Mouse (Mus musculus): Measurements from ENCODE around the gene Ctnna3. TPM values are rescaled to one million over a fixed set of nuclear protein-coding genes. Genes with fewer than 3 reads are reported as not detected.
"Not testable (repeated sequence)": the region's sequence is repeated elsewhere in the genome, so short reads cannot be mapped to it uniquely, and the experiment has no call there.

Ctnna3 gene
- total and polyA plus RNA-seq, 2 experiments = 0.09 TPM; not detected in 1

DNA sequence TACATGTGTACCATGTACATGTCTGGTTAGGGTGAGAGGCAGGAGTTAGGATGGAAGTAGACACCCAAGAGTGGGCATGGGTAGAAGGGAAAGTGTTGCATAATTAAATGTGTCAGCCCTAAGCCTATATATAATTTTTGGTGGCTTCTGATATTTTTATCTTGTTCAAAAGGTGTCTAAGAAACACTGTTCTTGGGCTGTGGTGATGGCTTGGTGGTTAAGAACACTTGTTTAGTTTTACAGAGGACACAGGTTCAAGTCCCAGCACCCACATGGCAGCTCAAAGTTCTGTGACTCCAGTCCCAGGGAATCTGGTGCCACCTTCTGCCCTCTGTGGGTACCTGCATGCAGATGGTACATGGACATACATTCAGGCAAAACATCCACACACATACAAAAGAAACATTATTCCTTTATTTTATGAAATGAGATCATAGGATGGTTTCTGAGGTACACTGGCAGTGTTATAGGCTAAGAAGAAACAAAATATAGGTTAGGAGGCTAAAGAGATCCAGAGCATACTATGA is 8.9 kb downstream of the Ctnna3 start:
- H3K27me3 ChIP-seq (ENCODE audit: control insufficient read depth, insufficient read depth, low read length) = no peaks in the 10 kb centered on the region
- no peak overlapping the region for H3K27ac ChIP-seq (replicated peaks; ENCODE audit: insufficient read depth, low read depth, low read length)
- H3K4me1 ChIP-seq (ENCODE audit: control insufficient read depth, insufficient read depth, low read length) = no peaks in the 10 kb centered on the region
- TF ChIP-seq POLR2A (IDR thresholded peaks at IDR 0.05; ENCODE audit: extremely low read depth, insufficient read depth, low read length) (no peak), CTCF (IDR thresholded peaks at IDR 0.05; ENCODE audit: low read depth, low read length) (no peak)
- H3K4me3 ChIP-seq (ENCODE audit: insufficient read depth, low read depth, low read length) = no peak overlapping the region
- no peaks in the 10 kb centered on the region for H3K36me3 ChIP-seq (ENCODE audit: control insufficient read depth, insufficient read depth, low read length)
- H3K79me2 ChIP-seq (ENCODE audit: control insufficient read depth, insufficient read depth, low read length) = no peaks in the 10 kb centered on the region
- no peak overlapping the region for H3K9ac ChIP-seq (ENCODE audit: low read depth, low read length)
- DNase-seq (ENCODE audit: extremely low read depth, low read depth, low spot score) = no peak

DNA sequence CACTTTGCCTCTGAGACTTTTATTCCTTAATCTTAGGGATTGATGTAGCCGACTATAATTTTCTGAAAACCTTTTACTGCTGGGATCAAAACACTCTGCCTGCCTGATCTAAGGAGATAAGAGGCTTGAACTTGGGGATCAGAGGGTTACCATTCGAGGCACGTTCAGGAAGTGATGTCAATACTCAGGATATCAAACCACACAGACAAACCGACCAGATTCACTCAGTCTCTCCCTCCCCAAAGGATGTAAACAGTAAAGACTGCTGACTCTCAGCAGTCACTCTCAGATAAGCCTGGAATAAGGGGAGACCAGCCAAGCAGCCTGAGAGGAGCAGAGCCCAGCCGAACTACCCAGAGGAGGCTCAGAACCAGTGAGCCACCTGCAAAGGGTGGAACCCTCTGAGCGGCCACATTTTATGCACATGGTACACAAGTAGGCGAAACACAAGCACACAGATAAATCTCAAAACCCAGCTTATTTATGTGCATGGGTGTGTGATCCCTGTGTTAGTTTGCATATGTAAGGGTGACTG is 9.9 kb downstream of the Ctnna3 start:
- Histone ChIP-seq H3K4me3 (ENCODE audit: insufficient read depth, low read depth, low read length) (no peak overlapping the region), H3K9ac (ENCODE audit: low read depth, low read length) (no peak overlapping the region), H3K27ac (replicated peaks; ENCODE audit: insufficient read depth, low read depth, low read length) (no peak overlapping the region), H3K79me2 (ENCODE audit: control insufficient read depth, insufficient read depth, low read length) (no peaks in the 10 kb centered on the region), H3K27me3 (ENCODE audit: control insufficient read depth, insufficient read depth, low read length) (no peaks in the 10 kb centered on the region), H3K36me3 (ENCODE audit: control insufficient read depth, insufficient read depth, low read length) (no peaks in the 10 kb centered on the region), H3K4me1 (ENCODE audit: control insufficient read depth, insufficient read depth, low read length) (no peaks in the 10 kb centered on the region)
- no peak for DNase-seq (ENCODE audit: extremely low read depth, low read depth, low spot score)
- TF ChIP-seq CTCF (IDR thresholded peaks at IDR 0.05; ENCODE audit: low read depth, low read length) = no peak
- TF ChIP-seq POLR2A (IDR thresholded peaks at IDR 0.05; ENCODE audit: extremely low read depth, insufficient read depth, low read length) = no peak
- WGBS = 62% methylated on average over 7 of the region's 7 CpGs

- not testable (repeated sequence) for H3K27ac ChIP-seq (replicated peaks; ENCODE audit: insufficient read depth, low read depth, low read length); H3K27me3 ChIP-seq (ENCODE audit: control insufficient read depth, insufficient read depth, low read length); H3K79me2 ChIP-seq (ENCODE audit: control insufficient read depth, insufficient read depth, low read length); H3K4me3 ChIP-seq (ENCODE audit: insufficient read depth, low read depth, low read length); H3K36me3 ChIP-seq (ENCODE audit: control insufficient read depth, insufficient read depth, low read length); H3K4me1 ChIP-seq (ENCODE audit: control insufficient read depth, insufficient read depth, low read length); DNase-seq (ENCODE audit: extremely low read depth, low read depth, low spot score); H3K9ac ChIP-seq (ENCODE audit: low read depth, low read length)
- 82% methylated on average over 13 of the region's 13 CpGs for WGBS
These were observed 14.9 kb downstream of the Ctnna3 start for GRCm38 (mm10) chr10:63444602-63445387.

DNA sequence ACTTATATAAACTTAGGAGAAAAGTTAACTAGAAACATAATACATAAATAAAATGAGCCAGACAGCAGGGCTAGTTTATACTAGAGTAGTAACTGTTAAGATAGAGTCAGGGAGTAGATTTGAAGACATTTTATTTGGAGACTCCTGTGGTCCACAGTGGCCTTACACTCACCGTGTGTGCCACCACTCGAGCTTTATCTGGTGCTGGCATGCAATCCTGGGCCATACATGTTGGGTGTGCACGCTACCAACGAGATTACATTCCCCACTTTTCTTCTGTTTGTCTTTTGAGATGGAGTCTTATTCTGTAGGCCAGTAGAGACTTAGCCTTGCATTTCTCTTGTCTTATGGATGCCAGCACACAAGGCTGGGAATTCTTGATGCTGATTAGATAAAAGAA is 24.0 kb downstream of the Ctnna3 start:
- Histone ChIP-seq H3K27me3 (ENCODE audit: control insufficient read depth, insufficient read depth, low read length) (no peaks in the 10 kb centered on the region), H3K79me2 (ENCODE audit: control insufficient read depth, insufficient read depth, low read length) (no peaks in the 10 kb centered on the region), H3K4me1 (ENCODE audit: control insufficient read depth, insufficient read depth, low read length) (no peaks in the 10 kb centered on the region), H3K36me3 (ENCODE audit: control insufficient read depth, insufficient read depth, low read length) (no peaks in the 10 kb centered on the region), H3K9ac (ENCODE audit: low read depth, low read length) (no peak overlapping the region), H3K27ac (replicated peaks; ENCODE audit: insufficient read depth, low read depth, low read length) (no peak overlapping the region), H3K4me3 (ENCODE audit: insufficient read depth, low read depth, low read length) (no peak overlapping the region)
- 88% methylated on average over 4 of the region's 4 CpGs for WGBS
- no peak for TF ChIP-seq CTCF (IDR thresholded peaks at IDR 0.05; ENCODE audit: low read depth, low read length)
- no peak for TF ChIP-seq POLR2A (IDR thresholded peaks at IDR 0.05; ENCODE audit: extremely low read depth, insufficient read depth, low read length)
- no peak for DNase-seq (ENCODE audit: extremely low read depth, low read depth, low spot score)

- no peak for DNase-seq (ENCODE audit: extremely low read depth, low read depth, low spot score)
- no peak overlapping the region for H3K4me3 ChIP-seq (ENCODE audit: insufficient read depth, low read depth, low read length)
- no peaks in the 10 kb centered on the region for H3K4me1 ChIP-seq (ENCODE audit: control insufficient read depth, insufficient read depth, low read length)
- no peaks in the 10 kb centered on the region for H3K36me3 ChIP-seq (ENCODE audit: control insufficient read depth, insufficient read depth, low read length)
- H3K79me2 ChIP-seq (ENCODE audit: control insufficient read depth, insufficient read depth, low read length) = no peaks in the 10 kb centered on the region
- H3K27ac ChIP-seq (replicated peaks; ENCODE audit: insufficient read depth, low read depth, low read length) = no peak overlapping the region
- no peak overlapping the region for H3K9ac ChIP-seq (ENCODE audit: low read depth, low read length)
- TF ChIP-seq CTCF (IDR thresholded peaks at IDR 0.05; ENCODE audit: low read depth, low read length) (no peak), POLR2A (IDR thresholded peaks at IDR 0.05; ENCODE audit: extremely low read depth, insufficient read depth, low read length) (no peak)
- no peaks in the 10 kb centered on the region for H3K27me3 ChIP-seq (ENCODE audit: control insufficient read depth, insufficient read depth, low read length)
- WGBS = 75% methylated on average over 8 of the region's 8 CpGs
These were observed 25.4 kb downstream of the Ctnna3 start for GRCm38 (mm10) chr10:63455110-63455878.
